Mouse (Mus musculus) CH12F3 (cell line): ENCODE data around the gene Grin2c.

Experiments
- in situ Hi-C: fragments of 300-500 bp; cut with MboI; formaldehyde crosslinking; loops from 2 replicates; pipeline ENCODE4 v1.14.3; 2020; ENCODE audit warnings: low sequenced_read_pairs

The Grin2c gene

DNA sequence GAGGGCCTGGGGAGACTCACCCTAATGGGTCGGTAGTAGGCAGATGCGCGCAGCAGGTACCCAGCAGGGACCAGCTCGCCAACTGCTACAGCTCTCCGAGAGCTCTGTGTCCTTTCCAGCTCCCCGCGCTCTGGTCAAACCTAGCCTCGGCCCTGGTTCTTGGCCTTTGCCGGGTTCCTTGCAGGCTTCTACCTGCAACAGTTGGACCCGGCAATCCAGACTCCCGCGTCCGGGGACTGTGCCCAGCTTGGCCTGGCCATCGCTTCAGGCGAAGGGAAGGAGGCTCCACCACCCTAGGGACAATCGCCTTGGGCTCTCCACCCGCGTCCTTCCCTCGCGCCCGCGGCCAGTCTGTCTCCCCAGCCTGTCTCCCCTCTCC, 654 bp downstream of the Grin2c start:
- in situ Hi-C loops = no loop called here

GRCm38 (mm10) chr11:115265771-115266399, 1.2 kb downstream of the Grin2c start:
- in situ Hi-C loops = no loop called here

GRCm38 (mm10) chr11:115264862-115265668, 2.0 kb downstream of the Grin2c start:
- in situ Hi-C loops = no loop called here

DNA sequence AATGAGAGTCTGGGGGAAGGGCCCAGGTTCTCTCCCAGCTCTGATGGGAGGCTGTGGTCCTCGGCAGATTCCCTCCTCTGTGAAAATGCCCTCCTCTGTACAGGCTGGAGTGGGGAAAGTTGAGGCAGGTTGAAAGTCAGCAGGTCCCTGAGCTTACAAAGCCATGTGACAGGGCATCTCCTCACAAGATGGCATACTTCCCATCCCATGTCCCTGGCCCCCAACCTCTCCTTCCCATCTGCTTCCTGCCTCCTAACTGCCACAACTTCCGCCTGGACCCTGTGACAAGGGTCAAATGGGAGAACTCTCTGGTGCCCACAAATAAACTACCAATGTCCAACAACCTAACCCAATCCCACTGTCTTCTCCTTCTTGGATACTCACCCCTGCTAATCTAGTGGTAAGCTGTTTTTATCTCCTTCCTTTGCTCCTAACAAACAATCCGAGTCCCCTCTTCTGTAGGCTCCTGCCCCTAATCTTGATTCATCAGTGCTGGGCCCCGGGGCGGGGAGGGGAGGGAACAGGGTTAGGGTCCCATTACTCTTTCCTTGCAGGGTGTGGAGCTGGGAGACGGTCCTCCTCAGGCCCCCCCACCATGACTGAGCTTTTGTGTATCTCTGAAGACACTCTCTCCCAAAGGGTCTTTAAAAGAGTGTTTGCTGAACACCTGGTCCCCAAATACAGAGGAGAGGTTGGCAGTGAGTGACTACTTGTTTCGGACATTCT, 2.7 kb downstream of the Grin2c start:
- in situ Hi-C loops = no loop called here

- in situ Hi-C loops = no loop called here
Observed at GRCm38 (mm10) chr11:115262954-115263353, 4.1 kb downstream of the Grin2c start.

GRCm38 (mm10) chr11:115259134-115259533, 7.9 kb downstream of the Grin2c start:
- in situ Hi-C loops = no loop called here

DNA sequence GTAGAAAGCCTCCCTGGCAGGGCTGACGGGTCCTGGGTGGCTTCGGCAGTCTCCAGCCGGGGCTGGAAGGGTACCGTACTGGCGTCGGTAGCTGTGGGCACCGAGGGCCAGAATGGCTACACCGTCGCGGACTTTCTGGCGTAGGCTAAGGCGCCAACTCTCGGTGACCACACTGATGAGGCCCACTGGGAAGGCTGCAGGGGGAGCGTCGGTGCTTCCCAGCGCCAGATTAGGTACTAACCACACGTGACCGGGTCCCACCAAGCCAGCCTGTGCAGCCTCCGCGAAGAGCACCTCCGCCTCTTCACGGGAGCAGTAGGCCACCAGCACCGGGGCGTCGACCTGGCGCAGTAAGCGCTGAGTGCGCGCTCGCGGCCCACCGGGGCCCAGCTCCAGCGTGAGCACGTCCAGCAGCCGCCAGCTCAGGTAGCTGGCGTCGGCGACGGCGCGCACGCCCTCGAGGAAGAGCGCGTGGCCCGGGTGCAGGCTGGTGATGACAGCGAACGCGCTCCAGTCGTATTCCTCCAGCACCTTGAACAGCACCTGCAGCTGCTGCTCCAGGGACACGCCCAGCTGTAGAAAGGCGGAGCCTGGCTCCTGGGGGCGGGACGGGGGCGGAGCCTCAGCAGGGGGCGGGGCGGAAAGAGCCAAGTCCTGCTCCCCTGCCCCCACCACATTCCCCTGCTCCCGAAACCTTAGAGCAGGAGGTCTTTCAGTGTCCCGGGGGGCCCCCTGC, 9.1 kb downstream of the Grin2c start:
- in situ Hi-C loops = no loop called here

DNA sequence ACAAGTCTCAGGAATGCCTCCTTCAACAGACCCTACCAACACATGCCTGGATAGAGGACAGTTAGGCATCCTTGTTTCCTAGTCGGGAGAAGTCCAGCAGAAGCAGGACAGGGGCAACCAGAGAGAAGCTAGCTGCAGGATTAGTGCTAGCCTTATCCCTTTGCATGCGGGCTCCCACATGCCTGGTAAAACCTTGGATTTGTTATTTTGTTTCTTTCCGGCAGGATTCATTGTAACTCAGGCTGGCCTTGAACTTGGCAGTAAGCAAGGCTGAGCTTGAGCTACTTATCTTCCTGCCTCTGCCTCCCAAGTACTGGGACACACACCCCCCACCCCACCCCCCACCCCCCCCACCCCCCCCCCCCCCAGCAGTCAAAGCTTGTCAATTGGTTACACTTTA, 15.8 kb downstream of the Grin2c start:
- in situ Hi-C loops = no loop called here

GRCm38 (mm10) chr11:115250405-115251090, 16.5 kb downstream of the Grin2c start:
- in situ Hi-C loops = no loop called here

- in situ Hi-C loops = no loop called here
Observed at GRCm38 (mm10) chr11:115249721-115250404, 17.2 kb downstream of the Grin2c start.

DNA sequence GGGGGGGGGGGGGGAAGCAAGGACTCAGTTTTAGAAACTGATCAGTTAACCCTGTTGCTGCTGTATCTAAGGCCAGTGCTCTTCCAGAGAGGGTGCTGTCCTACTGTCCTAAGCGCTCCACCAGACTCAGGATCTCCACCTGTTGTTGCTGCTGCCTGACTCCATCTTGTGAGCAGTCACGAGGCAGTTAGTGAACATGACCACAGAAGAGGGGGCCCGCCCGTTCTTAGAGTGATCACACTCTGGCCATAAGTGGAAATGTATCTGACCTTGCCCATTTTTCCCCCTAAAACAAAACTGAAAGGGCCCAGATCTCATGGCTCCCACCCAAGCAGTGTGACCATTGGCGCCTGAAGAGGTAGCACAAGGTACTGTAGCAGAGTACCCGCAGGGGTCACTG, 19.1 kb downstream of the Grin2c start:
- in situ Hi-C loops = no loop called here

- in situ Hi-C loops = no loop called here
Observed at GRCm38 (mm10) chr11:115247240-115247639, 19.8 kb downstream of the Grin2c start.

DNA sequence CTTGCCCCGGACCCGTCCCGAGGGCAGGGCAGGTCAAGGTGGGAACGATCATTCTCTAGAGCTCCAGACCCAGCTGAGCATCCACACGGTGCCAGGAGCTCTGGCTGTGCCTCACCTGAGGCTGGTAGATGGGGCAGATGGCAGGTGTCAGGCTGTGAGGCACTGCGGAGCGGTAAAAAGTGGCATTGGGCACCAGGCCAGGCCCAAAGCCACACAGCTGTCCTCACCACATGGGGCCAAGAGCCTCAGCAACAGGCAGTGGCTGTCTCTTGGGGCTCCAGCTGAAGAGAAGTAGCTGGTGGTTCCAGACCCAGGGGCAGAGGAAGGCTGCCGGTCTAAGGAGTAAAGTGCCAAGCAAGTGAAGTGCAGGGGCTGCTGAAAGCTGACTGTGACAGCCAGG, 20.7 kb downstream of the Grin2c start:
- in situ Hi-C loops = no loop called here

DNA sequence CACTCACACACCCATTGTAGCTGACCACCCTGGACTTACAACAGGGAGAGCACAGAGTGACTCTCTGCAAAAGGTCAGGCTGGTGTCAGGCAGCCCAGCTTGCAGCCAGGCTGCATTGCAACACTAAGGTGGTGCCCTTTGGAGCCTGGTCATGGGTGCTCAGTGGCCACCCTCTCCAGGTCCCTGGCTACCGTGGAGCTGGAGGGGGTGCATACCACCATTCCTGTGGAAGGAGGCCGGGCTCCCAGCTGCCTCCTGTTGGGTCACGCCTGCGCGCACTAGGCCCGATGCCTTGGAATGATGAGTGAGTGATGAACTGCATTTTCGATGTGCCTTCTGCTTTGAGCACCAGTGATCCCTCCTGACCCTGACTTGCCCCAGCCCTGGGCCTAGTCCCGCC, 22.2 kb downstream of the Grin2c start:
- in situ Hi-C loops = no loop called here

GRCm38 (mm10) chr11:115243783-115244182, 23.3 kb downstream of the Grin2c start:
- in situ Hi-C loops = no loop called here

DNA sequence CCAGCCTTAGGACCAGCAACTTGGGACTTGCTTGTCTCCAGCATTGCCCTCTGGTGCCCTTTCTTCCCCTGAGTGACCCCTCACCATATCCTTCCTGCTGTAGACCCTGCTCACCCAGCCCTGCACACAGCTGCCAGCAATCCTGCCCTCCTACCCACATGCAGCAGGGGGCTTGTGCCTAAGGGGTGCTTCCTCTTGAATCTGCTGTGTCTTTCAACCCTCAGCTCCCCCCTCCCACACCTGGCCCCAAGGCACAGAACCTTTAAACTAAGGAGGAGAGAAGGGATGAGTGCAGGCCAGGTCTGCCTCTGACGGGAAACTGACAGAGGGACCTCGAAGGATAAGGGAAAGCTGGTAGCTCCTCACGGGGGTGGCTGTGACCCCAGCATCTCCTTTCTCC, 24.3 kb downstream of the Grin2c start:
- in situ Hi-C loops = no loop called here

GRCm38 (mm10) chr11:115241402-115241801, 25.6 kb downstream of the Grin2c start:
- in situ Hi-C loops = no loop called here

DNA sequence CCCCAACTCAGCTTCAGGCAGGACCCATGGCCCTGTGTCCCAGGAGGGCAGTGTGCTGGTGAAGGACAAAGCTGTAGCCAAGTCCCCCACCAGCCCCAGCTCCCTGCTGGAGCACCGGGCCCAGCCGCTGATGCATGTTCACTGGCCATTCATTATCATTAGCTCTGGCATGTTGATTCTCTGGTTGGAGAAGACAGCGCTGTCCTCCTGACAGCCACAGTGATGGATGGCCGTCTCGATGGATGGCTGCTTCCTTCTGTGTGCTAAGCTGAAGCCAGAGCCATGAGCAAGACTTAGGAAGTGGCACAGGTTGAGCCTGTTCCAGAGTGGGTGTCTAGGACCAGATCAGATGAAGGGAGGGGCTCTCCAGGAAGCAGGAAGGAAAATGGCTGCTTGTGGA, 30.5 kb downstream of the Grin2c start:
- in situ Hi-C loops = no loop called here

DNA sequence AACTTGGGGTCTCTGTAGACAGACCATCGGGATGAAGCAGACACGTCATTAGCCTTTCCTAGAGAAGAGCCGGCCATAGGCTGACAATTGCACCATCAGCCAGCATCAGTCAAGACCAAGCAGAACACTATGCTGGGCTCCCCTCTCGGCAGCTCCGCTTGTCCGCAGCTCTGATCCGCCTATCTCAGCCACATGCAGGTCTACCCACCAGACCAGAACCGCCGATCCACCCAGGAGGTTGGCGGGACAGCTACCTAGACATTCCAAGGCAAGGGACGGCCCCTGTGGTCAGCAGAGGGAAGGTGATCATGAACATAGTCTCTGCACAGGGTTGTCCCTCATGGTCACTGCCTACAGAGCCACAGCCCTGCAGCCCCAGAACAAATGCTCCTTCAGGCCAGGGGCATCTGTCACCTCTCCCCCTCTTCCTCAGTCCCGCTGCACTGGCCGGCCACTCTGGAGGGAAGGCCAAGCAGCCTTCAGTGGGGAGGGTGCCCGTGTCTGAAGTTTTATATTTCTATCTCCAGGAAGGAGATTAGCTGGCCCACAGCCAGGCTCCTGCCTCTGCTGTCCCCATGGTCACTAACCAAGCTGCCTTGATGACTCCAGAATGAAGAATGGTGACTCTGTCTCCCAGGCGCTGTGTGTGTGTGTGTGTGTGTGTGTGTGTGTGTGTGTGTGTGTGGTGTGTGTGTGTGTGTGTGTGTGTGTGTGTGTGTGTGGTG, 32.6 kb downstream of the Grin2c start:
- in situ Hi-C loops = no loop called here
